Mouse (Mus musculus): ENCODE measurements around the gene Olfr1311. TPM values are rescaled to one million over a fixed set of nuclear protein-coding genes. Genes with fewer than 3 reads are reported as not detected.
"Not testable (repeated sequence)": the region's sequence is repeated elsewhere in the genome, so short reads cannot be mapped to it uniquely, and the experiment has no call there.

Olfr1311 gene
- not detected in 2 replicates for polyA plus RNA-seq (2014; fragmentation: Nextera tagmentation; extraction: Ambion mirVana)

DNA sequence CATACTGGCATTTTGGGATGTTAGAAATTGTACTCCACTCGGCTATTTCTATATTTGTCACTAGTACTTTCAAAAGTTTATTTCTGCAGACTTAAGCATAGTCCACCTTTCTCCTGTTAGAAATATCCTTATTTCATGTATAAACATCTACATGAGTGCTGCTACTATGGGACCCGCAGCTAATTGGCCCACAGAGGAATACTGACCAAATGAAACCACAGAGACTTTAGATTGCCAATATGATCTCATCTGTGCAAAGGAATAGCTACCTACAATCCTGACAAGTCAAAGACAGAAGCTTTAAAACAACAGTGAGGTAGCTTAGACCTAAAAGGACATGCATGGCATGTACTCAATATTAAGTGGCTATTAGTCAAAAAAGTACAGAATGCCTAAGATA, at the start of gene Olfr1311:
TSS of gene Olfr1311 (minus strand) at position 101 of the 400 bp plus-strand sequence.
- H3K4me2 ChIP-seq, result no peak within 1 kb of the TSS
- no peak for ATAC-seq (replicated peaks; ENCODE audit: insufficient number of reproducible peaks, low FRiP score, low TSS enrichment)
- H3K36me3 ChIP-seq (ENCODE audit: control insufficient read depth, insufficient read depth, low read length), result no peaks in the 10 kb centered on the region
- no peaks in the 10 kb centered on the region for H3K9me3 ChIP-seq (replicated peaks; ENCODE audit: control insufficient read depth, low read length)
- H3K4me1 ChIP-seq (ENCODE audit: control insufficient read depth, insufficient read depth, low read length), result no peaks in the 10 kb centered on the region
- no peaks in the 10 kb centered on the region for H3K27me3 ChIP-seq (ENCODE audit: control insufficient read depth, insufficient read depth, low read length)
- WGBS (ENCODE audit: insufficient replicate concordance), result 75% methylated on average over 2 of the region's 2 CpGs
- no peak within 1 kb of the TSS for H3K4me3 ChIP-seq (ENCODE audit: low read depth, low read length)
- H3K9ac ChIP-seq (ENCODE audit: low read depth, low read length), result no peak within 1 kb of the TSS
- H3K27ac ChIP-seq (ENCODE audit: low read depth, low read length), result no peak within 1 kb of the TSS

DNA sequence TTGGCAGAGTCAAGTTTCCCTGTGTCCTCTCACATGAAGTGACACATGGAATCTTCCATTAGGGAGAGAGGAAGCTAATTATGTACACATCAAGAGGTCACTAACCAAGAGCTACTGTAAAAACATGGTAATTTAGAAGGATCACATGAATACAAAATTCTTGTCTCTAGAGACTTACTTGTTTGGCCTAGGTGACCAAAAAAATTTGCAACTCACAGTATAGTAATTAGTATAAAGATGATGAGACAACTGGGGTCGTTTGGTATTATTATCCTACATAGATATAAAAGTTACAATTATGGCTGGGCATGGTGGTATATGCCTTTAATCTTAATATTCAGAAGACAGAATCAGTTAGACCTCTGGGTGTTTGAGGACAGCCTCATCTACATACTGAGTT, 25.9 kb upstream of the Olfr1311 start, which contains the start of gene Olfr1312:
TSS of gene Olfr1312 (minus strand) at position 101 of the 400 bp plus-strand sequence.
- H3K36me3 ChIP-seq (ENCODE audit: control insufficient read depth, insufficient read depth, low read length), result no peaks in the 10 kb centered on the region
- H3K27me3 ChIP-seq (ENCODE audit: control insufficient read depth, insufficient read depth, low read length), result no peaks in the 10 kb centered on the region
- no peaks in the 10 kb centered on the region for H3K4me1 ChIP-seq (ENCODE audit: control insufficient read depth, insufficient read depth, low read length)
- no peak for ATAC-seq (replicated peaks; ENCODE audit: insufficient number of reproducible peaks, low FRiP score, low TSS enrichment)
- WGBS (ENCODE audit: insufficient replicate concordance), result 30% methylated on average over 1 of the region's 1 CpGs
- H3K9me3 ChIP-seq (replicated peaks; ENCODE audit: control insufficient read depth, low read length), result no peaks in the 10 kb centered on the region
- no peak within 1 kb of the TSS for H3K9ac ChIP-seq (ENCODE audit: low read depth, low read length)
- no peak within 1 kb of the TSS for H3K27ac ChIP-seq (ENCODE audit: low read depth, low read length)
- H3K4me2 ChIP-seq, result no peak within 1 kb of the TSS
- no peak within 1 kb of the TSS for H3K4me3 ChIP-seq (ENCODE audit: low read depth, low read length)

DNA sequence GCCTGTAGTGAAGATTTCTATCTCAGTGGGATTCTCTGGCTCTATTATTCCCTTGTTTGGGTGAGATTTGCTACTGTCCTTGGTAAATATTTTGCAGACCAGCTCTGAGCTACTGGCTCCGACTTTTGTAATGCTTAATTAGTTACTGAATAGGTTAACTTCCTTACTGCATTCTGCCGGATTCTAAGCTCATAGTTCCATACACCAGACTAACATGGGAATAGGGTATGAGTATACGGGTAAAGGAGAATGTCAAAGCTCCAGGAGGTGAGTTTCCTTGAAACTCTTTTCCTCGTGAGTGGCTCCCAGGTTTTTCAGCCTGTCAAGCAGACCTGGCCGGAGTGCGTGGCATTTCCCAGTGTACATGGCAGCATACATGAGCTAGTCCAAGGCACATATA, 2.8 kb upstream of the Olfr1311 start:
- not testable (repeated sequence) for H3K9me3 ChIP-seq (replicated peaks; ENCODE audit: control insufficient read depth, low read length); H3K4me1 ChIP-seq (ENCODE audit: control insufficient read depth, insufficient read depth, low read length); H3K36me3 ChIP-seq (ENCODE audit: control insufficient read depth, insufficient read depth, low read length); H3K9ac ChIP-seq (ENCODE audit: low read depth, low read length); H3K27me3 ChIP-seq (ENCODE audit: control insufficient read depth, insufficient read depth, low read length); H3K4me2 ChIP-seq; ATAC-seq (replicated peaks; ENCODE audit: insufficient number of reproducible peaks, low FRiP score, low TSS enrichment); H3K27ac ChIP-seq (ENCODE audit: low read depth, low read length); H3K4me3 ChIP-seq (ENCODE audit: low read depth, low read length)
- WGBS (ENCODE audit: insufficient replicate concordance), result 43% methylated on average over 6 of the region's 6 CpGs

DNA sequence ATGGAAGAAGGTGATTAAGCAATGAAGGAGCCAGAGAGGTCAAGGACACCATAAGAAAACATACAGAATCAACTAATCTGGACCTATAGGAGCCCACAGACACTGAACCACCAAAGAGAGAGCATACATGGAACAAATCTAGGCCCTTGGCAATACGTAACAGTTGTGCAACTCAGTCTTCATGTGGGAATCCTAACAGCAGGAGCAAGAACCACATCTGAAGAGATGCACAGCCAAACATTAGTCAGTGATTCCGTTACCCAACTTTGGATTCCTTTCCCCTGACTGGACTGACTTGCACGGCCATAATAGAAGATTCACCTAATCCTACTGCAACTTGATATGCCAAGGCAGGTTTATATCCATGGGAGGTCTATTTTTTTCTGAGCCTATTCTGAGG, 9.3 kb downstream of the Olfr1311 start:
- Histone ChIP-seq H3K9me3 (replicated peaks; ENCODE audit: control insufficient read depth, low read length) (no peaks in the 10 kb centered on the region), H3K36me3 (ENCODE audit: control insufficient read depth, insufficient read depth, low read length) (no peaks in the 10 kb centered on the region), H3K4me3 (ENCODE audit: low read depth, low read length) (no peak overlapping the region), H3K27ac (ENCODE audit: low read depth, low read length) (no peak overlapping the region), H3K27me3 (ENCODE audit: control insufficient read depth, insufficient read depth, low read length) (no peaks in the 10 kb centered on the region), H3K4me1 (ENCODE audit: control insufficient read depth, insufficient read depth, low read length) (no peaks in the 10 kb centered on the region), H3K4me2 (no peak overlapping the region), H3K9ac (ENCODE audit: low read depth, low read length) (no peak overlapping the region)
- ATAC-seq (replicated peaks; ENCODE audit: insufficient number of reproducible peaks, low FRiP score, low TSS enrichment), result no peak
- 72% methylated on average over 3 of the region's 3 CpGs for WGBS (ENCODE audit: insufficient replicate concordance)

DNA sequence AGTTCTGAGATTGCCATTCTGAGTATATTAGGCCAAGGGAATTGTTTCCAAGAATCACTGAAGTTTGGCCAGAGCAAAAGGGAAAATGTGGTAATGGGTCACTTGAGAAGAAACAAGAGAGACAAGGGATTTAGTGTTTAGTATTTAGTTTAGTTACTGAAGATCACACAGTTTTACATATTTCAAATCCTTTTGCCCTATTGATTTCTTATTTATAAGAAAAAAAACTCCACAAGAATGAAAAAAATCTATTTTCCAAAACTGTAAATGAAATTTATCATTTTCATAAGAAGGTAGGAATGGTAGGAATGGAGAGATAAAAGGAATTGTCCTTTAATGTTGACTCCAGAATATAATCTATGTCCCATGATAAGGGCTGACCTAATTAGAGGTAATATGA, 11.6 kb downstream of the Olfr1311 start, which contains the start of gene Olfr1310:
TSS of gene Olfr1310 (minus strand) at position 101 of the 400 bp plus-strand sequence.
- Histone ChIP-seq H3K4me1 (ENCODE audit: control insufficient read depth, insufficient read depth, low read length) (no peaks in the 10 kb centered on the region), H3K27me3 (ENCODE audit: control insufficient read depth, insufficient read depth, low read length) (no peaks in the 10 kb centered on the region), H3K4me2 (no peak within 1 kb of the TSS), H3K27ac (ENCODE audit: low read depth, low read length) (no peak within 1 kb of the TSS), H3K4me3 (ENCODE audit: low read depth, low read length) (no peak within 1 kb of the TSS), H3K9me3 (replicated peaks; ENCODE audit: control insufficient read depth, low read length) (no peaks in the 10 kb centered on the region), H3K36me3 (ENCODE audit: control insufficient read depth, insufficient read depth, low read length) (no peaks in the 10 kb centered on the region), H3K9ac (ENCODE audit: low read depth, low read length) (no peak within 1 kb of the TSS)
- no peak for ATAC-seq (replicated peaks; ENCODE audit: insufficient number of reproducible peaks, low FRiP score, low TSS enrichment)

DNA sequence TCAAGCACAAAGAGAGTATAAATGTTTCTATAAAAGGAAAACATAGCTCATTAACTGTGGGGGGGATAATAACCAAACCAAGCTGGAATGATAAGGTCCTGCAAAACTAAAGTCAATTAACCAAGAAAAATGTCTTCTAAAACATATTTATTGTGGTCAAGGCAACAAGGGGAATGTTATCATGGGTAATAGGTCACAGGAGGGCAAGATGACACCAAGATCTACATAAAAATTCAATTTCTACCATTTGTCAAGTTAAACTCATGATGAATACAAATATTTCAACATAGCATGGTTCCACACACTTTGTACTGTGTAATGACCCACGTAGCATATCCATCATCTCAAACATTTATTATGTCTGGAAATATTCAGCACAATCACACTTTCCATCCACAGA, 34.0 kb downstream of the Olfr1311 start, which contains the start of gene Olfr1309:
TSS of gene Olfr1309 (minus strand) at position 101 of the 400 bp plus-strand sequence.
- H3K4me1 ChIP-seq (ENCODE audit: control insufficient read depth, insufficient read depth, low read length), result no peaks in the 10 kb centered on the region
- H3K9ac ChIP-seq (ENCODE audit: low read depth, low read length), result no peak within 1 kb of the TSS
- H3K4me2 ChIP-seq, result no peak within 1 kb of the TSS
- no peak for ATAC-seq (replicated peaks; ENCODE audit: insufficient number of reproducible peaks, low FRiP score, low TSS enrichment)
- H3K4me3 ChIP-seq (ENCODE audit: low read depth, low read length), result no peak within 1 kb of the TSS
- 60% methylated on average over 1 of the region's 1 CpGs for WGBS (ENCODE audit: insufficient replicate concordance)
- no peaks in the 10 kb centered on the region for H3K9me3 ChIP-seq (replicated peaks; ENCODE audit: control insufficient read depth, low read length)
- H3K36me3 ChIP-seq (ENCODE audit: control insufficient read depth, insufficient read depth, low read length), result no peaks in the 10 kb centered on the region
- no peak within 1 kb of the TSS for H3K27ac ChIP-seq (ENCODE audit: low read depth, low read length)
- no peaks in the 10 kb centered on the region for H3K27me3 ChIP-seq (ENCODE audit: control insufficient read depth, insufficient read depth, low read length)

Other genes with a start within 250 kb of the Olfr1311 start
- gene Olfr1302, start 247.0 kb downstream of the Olfr1311 start, polyA plus RNA-seq (2014; fragmentation: Nextera tagmentation; extraction: Ambion mirVana), result not detected in 2 replicates
- gene Olfr1303, start 204.1 kb downstream of the Olfr1311 start, polyA plus RNA-seq (2014; fragmentation: Nextera tagmentation; extraction: Ambion mirVana), result not detected in 2 replicates
- gene Olfr1305, start 147.3 kb downstream of the Olfr1311 start, polyA plus RNA-seq (2014; fragmentation: Nextera tagmentation; extraction: Ambion mirVana), result not detected in 2 replicates
- not detected in 2 replicates for gene Olfr1306, start 108.1 kb downstream of the Olfr1311 start, polyA plus RNA-seq (2014; fragmentation: Nextera tagmentation; extraction: Ambion mirVana)
- gene Olfr1307, start 75.0 kb downstream of the Olfr1311 start, polyA plus RNA-seq (2014; fragmentation: Nextera tagmentation; extraction: Ambion mirVana), result not detected in 2 replicates
- not detected in 2 replicates for gene Olfr1308, start 59.5 kb downstream of the Olfr1311 start, polyA plus RNA-seq (2014; fragmentation: Nextera tagmentation; extraction: Ambion mirVana)
- not detected in 2 replicates for gene Olfr1309, start 34.1 kb downstream of the Olfr1311 start, polyA plus RNA-seq (2014; fragmentation: Nextera tagmentation; extraction: Ambion mirVana)
- gene Olfr1310, start 11.7 kb downstream of the Olfr1311 start, polyA plus RNA-seq (2014; fragmentation: Nextera tagmentation; extraction: Ambion mirVana), result not detected in 2 replicates
- not detected in 2 replicates for gene Olfr1312, start 25.8 kb upstream of the Olfr1311 start, polyA plus RNA-seq (2014; fragmentation: Nextera tagmentation; extraction: Ambion mirVana)
- not detected in 2 replicates for gene Olfr1313, start 53.4 kb upstream of the Olfr1311 start, polyA plus RNA-seq (2014; fragmentation: Nextera tagmentation; extraction: Ambion mirVana)
- not detected in 2 replicates for gene Olfr1314, start 72.4 kb upstream of the Olfr1311 start, polyA plus RNA-seq (2014; fragmentation: Nextera tagmentation; extraction: Ambion mirVana)
- not detected in 2 replicates for gene Olfr1315-ps1, start 91.0 kb upstream of the Olfr1311 start, polyA plus RNA-seq (2014; fragmentation: Nextera tagmentation; extraction: Ambion mirVana)
- gene Olfr1316, start 110.6 kb upstream of the Olfr1311 start, polyA plus RNA-seq (2014; fragmentation: Nextera tagmentation; extraction: Ambion mirVana), result not detected in 2 replicates
- gene Olfr1317, start 115.9 kb upstream of the Olfr1311 start, polyA plus RNA-seq (2014; fragmentation: Nextera tagmentation; extraction: Ambion mirVana), result not detected in 2 replicates
- gene Olfr1318, start 129.8 kb upstream of the Olfr1311 start, polyA plus RNA-seq (2014; fragmentation: Nextera tagmentation; extraction: Ambion mirVana), result not detected in 2 replicates
- 15.4 and 17.2 TPM in 2 replicates for gene Lpcat4, start 215.1 kb upstream of the Olfr1311 start, polyA plus RNA-seq (2014; fragmentation: Nextera tagmentation; extraction: Ambion mirVana)
- 0.04 TPM in 1 of 2 replicates, not detected in the other for gene Nutm1, start 234.9 kb upstream of the Olfr1311 start, polyA plus RNA-seq (2014; fragmentation: Nextera tagmentation; extraction: Ambion mirVana)
- 157 and 168 TPM in 2 replicates for gene Nop10, start 237.5 kb upstream of the Olfr1311 start, polyA plus RNA-seq (2014; fragmentation: Nextera tagmentation; extraction: Ambion mirVana)
- 12.8 and 15.0 TPM in 2 replicates for gene Slc12a6, start 241.4 kb upstream of the Olfr1311 start, polyA plus RNA-seq (2014; fragmentation: Nextera tagmentation; extraction: Ambion mirVana)
- gene Gm21985, start 241.9 kb upstream of the Olfr1311 start, polyA plus RNA-seq (2014; fragmentation: Nextera tagmentation; extraction: Ambion mirVana), result 0.06 TPM in 1 of 2 replicates, not detected in the other